Mouse (Mus musculus): Measurements from ENCODE around the gene Ociad2.

DNA sequence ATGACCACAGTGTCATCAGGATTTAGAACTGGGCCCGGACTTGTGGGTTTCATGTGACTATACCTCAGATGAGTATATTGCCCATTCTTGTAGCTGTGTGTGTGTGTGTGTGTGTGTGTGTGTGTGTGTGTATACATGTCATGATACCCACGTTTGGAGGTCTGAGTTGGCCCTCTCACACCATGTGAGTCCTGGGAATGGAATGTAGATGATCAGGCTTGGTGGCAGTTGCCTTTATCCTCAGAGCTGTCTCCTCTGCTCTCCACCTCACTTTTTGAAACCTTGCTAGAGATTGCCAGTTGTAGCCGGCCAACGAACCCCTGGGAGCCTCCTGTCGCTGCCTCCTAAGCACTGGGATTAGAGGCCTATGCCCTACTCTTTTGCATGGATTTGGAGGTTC, 31.8 kb upstream of the Ociad2 start:
- TF ChIP-seq CTCF (IDR thresholded peaks at IDR 0.05; ENCODE audit: borderline replicate concordance, insufficient read depth, low read length) (no peak), POLR2A (IDR thresholded peaks at IDR 0.05; ENCODE audit: low read depth, low read length) (no peak)

All from embryonic fibroblast, embryonic 13.5 days (primary cell).